Mouse (Mus musculus): ENCODE data around the gene Igsf6. TPM values are rescaled to one million over a fixed set of nuclear protein-coding genes. Genes with fewer than 3 reads are reported as not detected.
A peak's percentile ranks its signal among the peaks of the same experiment; 100 is the strongest.
"Not testable (repeated sequence)": the region's sequence is repeated elsewhere in the genome, so short reads cannot be mapped to it uniquely, and the experiment has no call there.

The Igsf6 gene
- polyA plus RNA-seq, 1 experiment from 2014 or later, result 1.3 TPM

DNA sequence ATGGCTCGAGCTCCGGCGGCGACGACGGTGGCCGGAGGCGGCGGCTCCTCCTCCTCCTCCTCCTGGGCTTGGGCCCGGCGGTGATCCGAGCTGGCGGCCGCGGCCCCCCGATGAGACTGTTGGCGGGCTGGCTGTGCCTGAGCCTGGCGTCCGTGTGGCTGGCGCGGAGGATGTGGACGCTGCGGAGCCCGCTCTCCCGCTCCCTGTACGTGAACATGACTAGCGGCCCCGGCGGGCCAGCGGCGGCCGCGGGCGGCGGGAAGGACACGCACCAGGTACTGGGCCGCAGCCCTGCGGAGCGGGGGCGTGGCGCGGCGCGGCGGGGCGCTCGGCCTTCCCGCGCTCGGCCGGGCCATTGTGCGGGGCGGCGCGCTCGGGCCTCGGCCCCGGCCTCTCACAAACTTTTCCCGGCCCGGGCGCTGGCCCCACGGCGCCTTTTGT lies 39.7 kb downstream of the Igsf6 start:
- Histone ChIP-seq H3K4me2 (replicated peaks; ENCODE audit: low read depth) (peak overlapping the region; percentile 88), H3K4me3 (ENCODE audit: low read depth, low read length) (peak overlapping the region; percentile 99), H3K27me3 (replicated peaks; ENCODE audit: control insufficient read depth, insufficient read depth, low read length) (no peaks in the 10 kb centered on the region), H3K36me3 (ENCODE audit: control insufficient read depth, insufficient read depth) (no peaks in the 10 kb centered on the region), H3K9me3 (ENCODE audit: control insufficient read depth) (no peaks in the 10 kb centered on the region), H3K9ac (ENCODE audit: low read depth, low read length) (peak overlapping the region; percentile 99), H3K27ac (ENCODE audit: low read depth, low read length) (peak overlapping the region; percentile 92), H3K4me1 (replicated peaks; ENCODE audit: control insufficient read depth, insufficient read depth, low read length) (peaks cover 7% of the 10 kb centered on the region)
- peak; percentile 77 for ATAC-seq
- no peak for TF ChIP-seq CTCF (IDR thresholded peaks at IDR 0.05; ENCODE audit: low read depth)
- whole genome bisulfite sequencing, result 0% methylated on average over 30 of the region's 63 CpGs

DNA sequence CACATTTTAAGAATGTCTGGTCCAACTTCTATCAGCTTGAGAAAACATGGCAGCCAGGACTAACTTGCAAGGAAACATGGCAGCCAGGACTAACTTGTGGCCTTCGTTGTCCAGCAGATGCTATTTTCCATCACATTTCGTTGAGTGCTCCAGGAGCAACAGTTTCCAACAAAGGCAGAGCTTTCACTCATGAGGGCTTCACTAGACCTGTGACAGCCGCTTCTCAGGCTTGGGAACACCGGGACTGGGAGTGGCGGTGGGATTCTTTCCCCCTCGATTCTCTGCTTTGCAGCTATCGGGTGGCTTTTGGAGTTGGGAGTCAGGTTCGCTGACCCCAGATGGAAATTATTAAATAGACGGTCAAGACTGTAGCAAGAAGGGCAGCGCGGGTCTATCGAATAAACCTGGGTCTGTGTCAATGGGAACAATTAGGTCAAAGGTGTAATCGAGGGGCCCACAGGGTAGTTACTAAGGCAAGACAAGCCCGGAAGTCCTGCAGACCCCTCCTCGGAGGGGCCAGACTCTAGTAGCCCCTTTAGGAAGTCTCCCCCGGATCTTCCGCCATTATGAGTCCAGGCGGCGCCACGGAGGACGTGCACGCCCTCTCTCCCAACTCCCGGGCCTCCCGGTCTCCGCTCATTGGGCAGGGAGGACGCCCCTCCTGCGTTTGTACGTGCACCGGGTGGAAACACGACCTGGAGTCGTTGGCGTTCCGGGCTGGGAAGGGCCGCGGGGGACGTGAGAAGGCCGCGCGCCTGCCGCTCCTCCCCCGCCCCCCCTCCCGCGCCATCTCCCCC lies 40.3 kb downstream of the Igsf6 start, which contains the start of gene Mettl9:
Gene Mettl9 (plus strand): TSS at position 590 of the 797 bp plus-strand sequence.
- Histone ChIP-seq H3K4me3 (ENCODE audit: low read depth, low read length) (peak within 1 kb of the TSS; percentile 99), H3K9ac (ENCODE audit: low read depth, low read length) (peak within 1 kb of the TSS; percentile 99), H3K27me3 (replicated peaks; ENCODE audit: control insufficient read depth, insufficient read depth, low read length) (no peaks in the 10 kb centered on the region), H3K4me1 (replicated peaks; ENCODE audit: control insufficient read depth, insufficient read depth, low read length) (peaks cover 7% of the 10 kb centered on the region), H3K4me2 (replicated peaks; ENCODE audit: low read depth) (peak within 1 kb of the TSS; percentile 88), H3K27ac (ENCODE audit: low read depth, low read length) (peak within 1 kb of the TSS; percentile 92), H3K36me3 (ENCODE audit: control insufficient read depth, insufficient read depth) (no peaks in the 10 kb centered on the region), H3K9me3 (ENCODE audit: control insufficient read depth) (no peaks in the 10 kb centered on the region)
- ATAC-seq, result peak; percentile 97
- TF ChIP-seq CTCF (IDR thresholded peaks at IDR 0.05; ENCODE audit: low read depth), result peak; percentile 42
- WGBS, result 2% methylated on average over 41 of the region's 43 CpGs

DNA sequence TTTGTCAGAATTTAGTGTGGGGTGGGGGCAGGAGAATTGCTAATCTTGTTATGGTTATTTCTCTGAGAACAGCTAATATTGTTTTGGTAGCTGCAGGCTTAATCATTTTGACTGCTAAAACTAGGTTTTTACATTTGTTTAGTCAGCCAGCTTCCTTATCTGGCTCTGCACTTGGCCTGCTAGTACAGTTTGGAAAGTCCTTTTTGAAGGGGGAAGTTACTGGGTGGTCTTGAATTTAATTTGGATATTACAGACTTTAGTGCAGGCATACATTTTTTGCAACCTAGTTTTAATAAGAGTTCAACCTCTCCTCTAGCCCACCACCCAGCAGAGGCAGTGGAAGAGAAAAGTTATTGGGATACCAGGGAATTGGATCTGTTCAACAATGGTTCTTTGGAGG lies 44.4 kb downstream of the Igsf6 start:
- not testable (repeated sequence) for ATAC-seq; H3K27me3 ChIP-seq (replicated peaks; ENCODE audit: control insufficient read depth, insufficient read depth, low read length)

DNA sequence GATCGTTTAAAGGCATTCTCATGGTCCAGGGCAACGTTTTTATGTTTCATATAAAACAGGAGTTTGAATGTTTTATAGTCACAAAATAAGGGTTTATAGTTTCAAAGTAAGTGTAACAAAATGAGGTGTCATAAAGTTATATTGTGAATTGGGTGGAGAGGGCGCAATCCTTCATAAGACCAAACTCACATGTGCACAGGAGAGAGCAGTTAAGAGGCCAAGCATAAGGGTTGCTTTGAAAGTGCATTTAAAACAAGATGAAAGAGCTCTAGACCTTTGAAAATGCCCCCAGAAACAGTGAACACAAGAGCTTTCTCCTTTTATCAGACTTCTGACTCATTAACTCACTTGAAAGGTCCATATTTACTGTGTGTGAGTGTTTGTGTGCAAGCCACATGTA lies 48.1 kb downstream of the Igsf6 start:
- Histone ChIP-seq H3K9me3 (ENCODE audit: control insufficient read depth) (no peaks in the 10 kb centered on the region), H3K4me2 (replicated peaks; ENCODE audit: low read depth) (no peak overlapping the region), H3K27me3 (replicated peaks; ENCODE audit: control insufficient read depth, insufficient read depth, low read length) (no peaks in the 10 kb centered on the region), H3K9ac (ENCODE audit: low read depth, low read length) (no peak overlapping the region), H3K27ac (ENCODE audit: low read depth, low read length) (no peak overlapping the region), H3K36me3 (ENCODE audit: control insufficient read depth, insufficient read depth) (no peaks in the 10 kb centered on the region), H3K4me3 (ENCODE audit: low read depth, low read length) (no peak overlapping the region), H3K4me1 (replicated peaks; ENCODE audit: control insufficient read depth, insufficient read depth, low read length) (no peaks in the 10 kb centered on the region)
- no peak for TF ChIP-seq CTCF (IDR thresholded peaks at IDR 0.05; ENCODE audit: low read depth)
- WGBS, result 37% methylated on average over 3 of the region's 3 CpGs
- no peak for ATAC-seq

More for the DNA sequence above, 44.4 kb downstream of the Igsf6 start:
- not testable (repeated sequence) for H3K4me3 ChIP-seq (ENCODE audit: low read depth, low read length); H3K27ac ChIP-seq (ENCODE audit: low read depth, low read length); H3K4me1 ChIP-seq (replicated peaks; ENCODE audit: control insufficient read depth, insufficient read depth, low read length); H3K9ac ChIP-seq (ENCODE audit: low read depth, low read length); H3K4me2 ChIP-seq (replicated peaks; ENCODE audit: low read depth); H3K36me3 ChIP-seq (ENCODE audit: control insufficient read depth, insufficient read depth); H3K9me3 ChIP-seq (ENCODE audit: control insufficient read depth)

DNA sequence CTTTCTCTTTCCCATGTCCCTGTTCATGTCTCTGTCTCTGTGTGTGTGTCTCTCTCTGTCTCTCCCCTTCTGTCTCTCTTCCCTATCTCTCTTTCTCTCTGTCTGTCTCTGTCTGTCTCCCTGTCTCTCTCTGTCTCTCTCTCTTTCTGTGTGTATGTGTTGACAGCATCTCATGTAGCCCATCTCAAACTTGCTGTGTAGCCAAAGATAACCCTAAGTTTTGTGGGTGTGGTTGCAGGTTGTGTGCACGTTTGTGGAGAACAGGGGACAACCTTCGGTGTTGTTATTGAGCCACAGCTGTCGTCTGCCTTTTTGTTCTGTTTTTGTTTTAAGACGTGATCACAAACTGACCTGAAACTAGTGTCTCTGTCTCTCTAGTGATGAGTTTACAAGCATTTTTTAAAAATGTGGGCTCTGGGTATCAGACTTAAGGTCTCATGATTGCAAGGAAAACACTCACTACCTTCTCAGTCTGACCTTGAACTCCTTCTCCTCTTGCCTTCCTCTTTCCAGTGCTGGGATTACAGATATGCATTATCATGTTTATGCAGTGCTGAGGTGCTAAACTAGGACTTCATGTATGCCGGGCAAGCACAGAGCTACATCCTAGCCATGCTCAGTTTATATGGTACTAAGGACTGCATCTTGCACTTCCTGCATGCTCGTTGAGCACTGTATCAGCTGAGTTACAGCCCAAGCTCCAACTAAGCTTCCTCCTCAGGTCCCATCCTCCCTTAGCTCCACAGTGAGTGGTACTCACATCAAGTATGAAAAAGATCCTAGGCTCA lies 49.0 kb downstream of the Igsf6 start:
- no peaks in the 10 kb centered on the region for H3K36me3 ChIP-seq (ENCODE audit: control insufficient read depth, insufficient read depth)
- H3K27me3 ChIP-seq (replicated peaks; ENCODE audit: control insufficient read depth, insufficient read depth, low read length), result no peaks in the 10 kb centered on the region
- no peak for ATAC-seq
- H3K4me2 ChIP-seq (replicated peaks; ENCODE audit: low read depth), result no peak overlapping the region
- no peaks in the 10 kb centered on the region for H3K9me3 ChIP-seq (ENCODE audit: control insufficient read depth)
- H3K9ac ChIP-seq (ENCODE audit: low read depth, low read length), result no peak overlapping the region
- H3K4me3 ChIP-seq (ENCODE audit: low read depth, low read length), result no peak overlapping the region
- WGBS, result 64% methylated on average over 6 of the region's 6 CpGs
- no peaks in the 10 kb centered on the region for H3K4me1 ChIP-seq (replicated peaks; ENCODE audit: control insufficient read depth, insufficient read depth, low read length)
- H3K27ac ChIP-seq (ENCODE audit: low read depth, low read length), result no peak overlapping the region
- no peak for TF ChIP-seq CTCF (IDR thresholded peaks at IDR 0.05; ENCODE audit: low read depth)

DNA sequence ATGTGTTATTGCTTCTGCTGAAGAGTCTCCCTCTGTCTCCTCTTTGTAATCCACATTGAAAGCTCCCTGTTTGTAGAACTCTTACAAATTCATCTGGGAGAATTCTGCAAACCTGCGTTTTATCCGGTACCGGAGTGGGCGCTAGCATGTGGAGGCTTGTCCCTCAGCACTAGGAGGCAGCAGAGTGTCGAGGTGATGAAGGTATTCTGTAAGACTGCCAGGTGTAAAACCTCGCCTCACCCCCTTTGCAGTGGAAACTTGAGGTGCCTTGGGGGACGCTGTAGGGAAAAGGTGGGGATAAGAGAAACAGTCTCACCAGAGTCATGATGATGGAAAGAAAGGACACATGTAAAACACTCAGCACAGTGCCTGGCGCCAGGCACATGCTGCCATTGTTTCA lies 54.1 kb downstream of the Igsf6 start:
- no peak overlapping the region for H3K4me3 ChIP-seq (ENCODE audit: low read depth, low read length)
- no peak for ATAC-seq
- H3K4me1 ChIP-seq (replicated peaks; ENCODE audit: control insufficient read depth, insufficient read depth, low read length), result no peaks in the 10 kb centered on the region
- H3K9me3 ChIP-seq (ENCODE audit: control insufficient read depth), result no peaks in the 10 kb centered on the region
- 41% methylated on average over 8 of the region's 8 CpGs for WGBS
- H3K4me2 ChIP-seq (replicated peaks; ENCODE audit: low read depth), result no peak overlapping the region
- TF ChIP-seq CTCF (IDR thresholded peaks at IDR 0.05; ENCODE audit: low read depth), result peak; percentile 69
- no peak overlapping the region for H3K9ac ChIP-seq (ENCODE audit: low read depth, low read length)
- no peak overlapping the region for H3K27ac ChIP-seq (ENCODE audit: low read depth, low read length)
- no peaks in the 10 kb centered on the region for H3K36me3 ChIP-seq (ENCODE audit: control insufficient read depth, insufficient read depth)
- H3K27me3 ChIP-seq (replicated peaks; ENCODE audit: control insufficient read depth, insufficient read depth, low read length), result no peaks in the 10 kb centered on the region
